Mouse (Mus musculus) c-Kit-negative CD71-positive TER-119-positive erythroid progenitor cells, embryonic 14.5 days (primary cell): ENCODE results near the gene Retnlb.
"Not testable (repeated sequence)": the region's sequence is repeated elsewhere in the genome, so short reads cannot be mapped to it uniquely, and the experiment has no call there.

Experiments used
- DNase-seq: peaks from one replicate; pipeline ENCODE4 v3.0.0-alpha.2; 2013; ENCODE audit warnings: low read depth, low spot score

Gene Retnlb

GRCm38 (mm10) chr16:48816695-48817094 lies at the start of gene Retnlb:
Gene Retnlb (plus strand): TSS chr16:48816856.
- DNase-seq = no peak

- no peak for DNase-seq
Measured at GRCm38 (mm10) chr16:48769183-48769582, 47.5 kb upstream of the Retnlb start.

GRCm38 (mm10) chr16:48771971-48772445 lies 44.6 kb upstream of the Retnlb start, which contains the start of gene Trat1:
Gene Trat1 (minus strand): TSS chr16:48772021.
- no peak for DNase-seq

GRCm38 (mm10) chr16:48777254-48777653 lies 39.4 kb upstream of the Retnlb start:
- no peak for DNase-seq

GRCm38 (mm10) chr16:48786258-48786657 lies 30.4 kb upstream of the Retnlb start:
- no peak for DNase-seq

GRCm38 (mm10) chr16:48788704-48789185 lies 27.9 kb upstream of the Retnlb start:
- DNase-seq = no peak

- DNase-seq = no peak
Measured at GRCm38 (mm10) chr16:48798285-48798684, 18.4 kb upstream of the Retnlb start.

- no peak for DNase-seq
Measured at GRCm38 (mm10) chr16:48799470-48799869, 17.2 kb upstream of the Retnlb start.

- no peak for DNase-seq
Measured at GRCm38 (mm10) chr16:48800906-48801305, 15.8 kb upstream of the Retnlb start.

GRCm38 (mm10) chr16:48805412-48805811 lies 11.2 kb upstream of the Retnlb start:
- DNase-seq = no peak

GRCm38 (mm10) chr16:48806521-48806920 lies 10.1 kb upstream of the Retnlb start:
- no peak for DNase-seq

- no peak for DNase-seq
Measured at GRCm38 (mm10) chr16:48809374-48809773, 7.3 kb upstream of the Retnlb start.

GRCm38 (mm10) chr16:48811881-48812436 lies 4.7 kb upstream of the Retnlb start:
- DNase-seq = no peak

GRCm38 (mm10) chr16:48818524-48818923 lies 1.9 kb downstream of the Retnlb start:
- no peak for DNase-seq

GRCm38 (mm10) chr16:48826474-48826873 lies 9.8 kb downstream of the Retnlb start:
- no peak for DNase-seq

- DNase-seq = no peak
Measured at GRCm38 (mm10) chr16:48827625-48828024, 11.0 kb downstream of the Retnlb start.

GRCm38 (mm10) chr16:48829060-48829459 lies 12.4 kb downstream of the Retnlb start:
- DNase-seq = no peak

- DNase-seq = no peak
Measured at GRCm38 (mm10) chr16:48832055-48832454, 15.4 kb downstream of the Retnlb start.

- not testable (repeated sequence) for DNase-seq
Measured at GRCm38 (mm10) chr16:48833626-48834025, 17.0 kb downstream of the Retnlb start.

GRCm38 (mm10) chr16:48842266-48842665 lies 25.6 kb downstream of the Retnlb start, which contains the start of gene Retnla:
Gene Retnla (plus strand): TSS chr16:48842551.
- DNase-seq = no peak

- DNase-seq = no peak
Measured at GRCm38 (mm10) chr16:48843671-48844386, 27.2 kb downstream of the Retnlb start.

GRCm38 (mm10) chr16:48865004-48865403 lies 48.3 kb downstream of the Retnlb start:
- DNase-seq = not testable (repeated sequence)

GRCm38 (mm10) chr16:48867690-48868089 lies 51.0 kb downstream of the Retnlb start:
- DNase-seq = no peak
